Mouse (Mus musculus): ENCODE results near the gene Lrrc72.

The Lrrc72 gene

GRCm38 (mm10) chr12:36253298-36253697, at the start of gene Lrrc72:
Lrrc72 (minus strand) TSS chr12:36253398.
- no peak for DNase-seq

- no peak for DNase-seq
Measured at GRCm38 (mm10) chr12:36302326-36302725, 49.1 kb upstream of the Lrrc72 start.

- DNase-seq, result no peak
Measured at GRCm38 (mm10) chr12:36291346-36291745, 38.1 kb upstream of the Lrrc72 start.

GRCm38 (mm10) chr12:36290465-36290864, 37.3 kb upstream of the Lrrc72 start:
- no peak for DNase-seq

- DNase-seq, result no peak
Measured at GRCm38 (mm10) chr12:36289634-36290033, 36.4 kb upstream of the Lrrc72 start.

- DNase-seq, result no peak
Measured at GRCm38 (mm10) chr12:36274823-36275222, 21.6 kb upstream of the Lrrc72 start.

GRCm38 (mm10) chr12:36267670-36268246, 14.6 kb upstream of the Lrrc72 start:
- DNase-seq, result no peak

GRCm38 (mm10) chr12:36262116-36262721, 9.0 kb upstream of the Lrrc72 start:
- no peak for DNase-seq

GRCm38 (mm10) chr12:36255413-36255812, 2.2 kb upstream of the Lrrc72 start:
- peak; percentile 10 for DNase-seq

GRCm38 (mm10) chr12:36241171-36241570, 12.0 kb downstream of the Lrrc72 start:
- DNase-seq, result no peak

- no peak for DNase-seq
Measured at GRCm38 (mm10) chr12:36231386-36231785, 21.8 kb downstream of the Lrrc72 start.

GRCm38 (mm10) chr12:36224392-36224791, 28.8 kb downstream of the Lrrc72 start:
- DNase-seq, result no peak

- no peak for DNase-seq
Measured at GRCm38 (mm10) chr12:36216905-36217304, 36.3 kb downstream of the Lrrc72 start.

GRCm38 (mm10) chr12:36216230-36216629, 37.0 kb downstream of the Lrrc72 start:
- no peak for DNase-seq

- peak; percentile 35 for DNase-seq
Measured at GRCm38 (mm10) chr12:36215149-36215480, 38.1 kb downstream of the Lrrc72 start.

GRCm38 (mm10) chr12:36214389-36215148, 38.6 kb downstream of the Lrrc72 start:
- no peak for DNase-seq

- DNase-seq, result no peak
Measured at GRCm38 (mm10) chr12:36210096-36210495, 43.1 kb downstream of the Lrrc72 start.

GRCm38 (mm10) chr12:36208456-36208855, 44.7 kb downstream of the Lrrc72 start:
- no peak for DNase-seq

- no peak for DNase-seq
Measured at GRCm38 (mm10) chr12:36207800-36208148, 45.4 kb downstream of the Lrrc72 start.

- DNase-seq, result peak; percentile 27
Measured at GRCm38 (mm10) chr12:36207072-36207799, 46.0 kb downstream of the Lrrc72 start.

GRCm38 (mm10) chr12:36205579-36206119, 47.5 kb downstream of the Lrrc72 start:
- DNase-seq, result peak; percentile 32

GRCm38 (mm10) chr12:36194976-36195375, 58.2 kb downstream of the Lrrc72 start:
- DNase-seq, result no peak

- DNase-seq, result no peak
Measured at GRCm38 (mm10) chr12:36190343-36190742, 62.9 kb downstream of the Lrrc72 start.
